Mouse (Mus musculus) cerebellum, adult (tissue): ENCODE measurements around the gene Zfp706.
A peak's percentile ranks its signal among the peaks of the same experiment; 100 is the strongest.

Experiments
- ATAC-seq: cut with Nextera tagmentation; 2 replicates; pipeline ENCODE4 v1.9.2; 2017; ENCODE audit warnings: mild to moderate bottlenecking, moderate library complexity, mixed read lengths; ENCODE audit not compliant: insufficient number of reproducible peaks, low FRiP score, low TSS enrichment

Gene Zfp706

GRCm38 (mm10) chr15:37007233-37007958 lies at the start of gene Zfp706:
Gene Zfp706, minus strand, starts transcription at chr15:37007773.
- ATAC-seq = peak; percentile 93

- ATAC-seq = no peak
Observed at GRCm38 (mm10) chr15:37054582-37054981, 47.0 kb upstream of the Zfp706 start.

GRCm38 (mm10) chr15:37053085-37053762 lies 45.7 kb upstream of the Zfp706 start:
- ATAC-seq = no peak

GRCm38 (mm10) chr15:37047403-37047802 lies 39.8 kb upstream of the Zfp706 start:
- no peak for ATAC-seq

- no peak for ATAC-seq
Observed at GRCm38 (mm10) chr15:37046586-37046985, 39.0 kb upstream of the Zfp706 start.

- ATAC-seq = no peak
Observed at GRCm38 (mm10) chr15:37046131-37046530, 38.6 kb upstream of the Zfp706 start.

- no peak for ATAC-seq
Observed at GRCm38 (mm10) chr15:37045456-37045855, 37.9 kb upstream of the Zfp706 start.

GRCm38 (mm10) chr15:37042559-37042958 lies 35.0 kb upstream of the Zfp706 start:
- no peak for ATAC-seq

GRCm38 (mm10) chr15:37041214-37041613 lies 33.6 kb upstream of the Zfp706 start:
- no peak; the same call in 1 of the 2 replicates for ATAC-seq

- ATAC-seq = no peak
Observed at GRCm38 (mm10) chr15:37038666-37039065, 31.1 kb upstream of the Zfp706 start.

- no peak for ATAC-seq
Observed at GRCm38 (mm10) chr15:37037704-37038103, 30.1 kb upstream of the Zfp706 start.

- no peak for ATAC-seq
Observed at GRCm38 (mm10) chr15:37036481-37037156, 29.0 kb upstream of the Zfp706 start.

GRCm38 (mm10) chr15:37034155-37034554 lies 26.6 kb upstream of the Zfp706 start:
- ATAC-seq = no peak

- no peak for ATAC-seq
Observed at GRCm38 (mm10) chr15:37033431-37033830, 25.9 kb upstream of the Zfp706 start.

- ATAC-seq = no peak
Observed at GRCm38 (mm10) chr15:37031334-37032150, 24.0 kb upstream of the Zfp706 start.

- no peak for ATAC-seq
Observed at GRCm38 (mm10) chr15:37030929-37031328, 23.4 kb upstream of the Zfp706 start.

- no peak for ATAC-seq
Observed at GRCm38 (mm10) chr15:37027956-37028355, 20.4 kb upstream of the Zfp706 start.

- ATAC-seq = no peak
Observed at GRCm38 (mm10) chr15:37026458-37026857, 18.9 kb upstream of the Zfp706 start.

GRCm38 (mm10) chr15:37020581-37021245 lies 13.1 kb upstream of the Zfp706 start:
- peak; percentile 70; the same call in 1 of the 2 replicates for ATAC-seq

GRCm38 (mm10) chr15:37019434-37019833 lies 11.9 kb upstream of the Zfp706 start:
- ATAC-seq = no peak
